Mouse (Mus musculus) lung, postnatal 4 days (tissue): ENCODE data around the gene Slc6a12.

Experiments
- DNase-seq, 2 experiments: peaks; one replicate each; pipeline ENCODE4 v3.0.0; 2021

The Slc6a12 gene

GRCm38 (mm10) chr6:121343026-121343770 lies at the start of gene Slc6a12:
Slc6a12 (plus strand) TSS chr6:121343076.
- peak; percentile 38 to 43 for DNase-seq

- no peak for DNase-seq
Observed at GRCm38 (mm10) chr6:121299317-121299716, 43.6 kb upstream of the Slc6a12 start.

- DNase-seq: peak in 1 of 2 experiments; percentile 41
Observed at GRCm38 (mm10) chr6:121299954-121300353, 42.9 kb upstream of the Slc6a12 start, which contains the start of gene Slc6a13. Slc6a13 (plus strand) TSS chr6:121300227.

- DNase-seq: no peak
Observed at GRCm38 (mm10) chr6:121300504-121300903, 42.4 kb upstream of the Slc6a12 start.

- no peak for DNase-seq
Observed at GRCm38 (mm10) chr6:121303466-121304220, 39.2 kb upstream of the Slc6a12 start.

GRCm38 (mm10) chr6:121304630-121305029 lies 38.2 kb upstream of the Slc6a12 start:
- no peak for DNase-seq

GRCm38 (mm10) chr6:121305571-121305970 lies 37.3 kb upstream of the Slc6a12 start:
- no peak for DNase-seq

- DNase-seq: no peak
Observed at GRCm38 (mm10) chr6:121310984-121311383, 31.9 kb upstream of the Slc6a12 start.

GRCm38 (mm10) chr6:121319099-121319498 lies 23.8 kb upstream of the Slc6a12 start:
- no peak for DNase-seq

- DNase-seq: no peak
Observed at GRCm38 (mm10) chr6:121322381-121323110, 20.3 kb upstream of the Slc6a12 start.

GRCm38 (mm10) chr6:121325298-121325697 lies 17.6 kb upstream of the Slc6a12 start:
- DNase-seq: no peak

- DNase-seq: no peak
Observed at GRCm38 (mm10) chr6:121325740-121326139, 17.1 kb upstream of the Slc6a12 start.

- DNase-seq: peak in 1 of 2 experiments; percentile 52
Observed at GRCm38 (mm10) chr6:121326486-121327069, 16.3 kb upstream of the Slc6a12 start.

GRCm38 (mm10) chr6:121328417-121328884 lies 14.4 kb upstream of the Slc6a12 start:
- no peak for DNase-seq

GRCm38 (mm10) chr6:121329848-121330508 lies 12.9 kb upstream of the Slc6a12 start:
- peak; percentile 60 to 83 for DNase-seq

- DNase-seq: no peak
Observed at GRCm38 (mm10) chr6:121335841-121336240, 7.0 kb upstream of the Slc6a12 start.

- peak in 1 of 2 experiments; percentile 38 for DNase-seq
Observed at GRCm38 (mm10) chr6:121336558-121336957, 6.3 kb upstream of the Slc6a12 start.

- DNase-seq: no peak
Observed at GRCm38 (mm10) chr6:121337229-121337628, 5.6 kb upstream of the Slc6a12 start.

- DNase-seq: peak; percentile 72 to 82
Observed at GRCm38 (mm10) chr6:121337770-121338518, 4.9 kb upstream of the Slc6a12 start.

GRCm38 (mm10) chr6:121338519-121338896 lies 4.4 kb upstream of the Slc6a12 start:
- no peak for DNase-seq

- no peak for DNase-seq
Observed at GRCm38 (mm10) chr6:121341650-121342049, 1.2 kb upstream of the Slc6a12 start.

- no peak for DNase-seq
Observed at GRCm38 (mm10) chr6:121343771-121344123, 871 bp downstream of the Slc6a12 start.
